Mouse (Mus musculus) cerebellum, postnatal 10 days (tissue): ENCODE results near the gene Gm21319.
"Not testable (repeated sequence)": the region's sequence is repeated elsewhere in the genome, so short reads cannot be mapped to it uniquely, and the experiment has no call there.

Experiments
- DNase-seq, 2 experiments: peaks; one replicate each; pipeline ENCODE4 v3.0.0; 2021; ENCODE audit warnings: mixed read lengths in 2 of 2

Gm21319 gene

GRCm38 (mm10) chr12:87775655-87776054 lies at the start of gene Gm21319:
Gm21319 (minus strand) TSS chr12:87775755.
- DNase-seq: not testable (repeated sequence)

GRCm38 (mm10) chr12:87816277-87816676 lies 40.7 kb upstream of the Gm21319 start, which contains the start of gene BB287469:
BB287469 (plus strand) TSS chr12:87816577.
- DNase-seq: not testable (repeated sequence)

GRCm38 (mm10) chr12:87797971-87798370 lies 22.4 kb upstream of the Gm21319 start:
- DNase-seq: peak in 1 of 2 experiments; percentile 2

- not testable (repeated sequence) for DNase-seq
Measured at GRCm38 (mm10) chr12:87795212-87795611, 19.7 kb upstream of the Gm21319 start, which contains the start of gene Gm21936. Gm21936 (plus strand) TSS chr12:87795512.
